ENCODE assay signal across 8 mouse cellular contexts in the genomic region with DNA sequence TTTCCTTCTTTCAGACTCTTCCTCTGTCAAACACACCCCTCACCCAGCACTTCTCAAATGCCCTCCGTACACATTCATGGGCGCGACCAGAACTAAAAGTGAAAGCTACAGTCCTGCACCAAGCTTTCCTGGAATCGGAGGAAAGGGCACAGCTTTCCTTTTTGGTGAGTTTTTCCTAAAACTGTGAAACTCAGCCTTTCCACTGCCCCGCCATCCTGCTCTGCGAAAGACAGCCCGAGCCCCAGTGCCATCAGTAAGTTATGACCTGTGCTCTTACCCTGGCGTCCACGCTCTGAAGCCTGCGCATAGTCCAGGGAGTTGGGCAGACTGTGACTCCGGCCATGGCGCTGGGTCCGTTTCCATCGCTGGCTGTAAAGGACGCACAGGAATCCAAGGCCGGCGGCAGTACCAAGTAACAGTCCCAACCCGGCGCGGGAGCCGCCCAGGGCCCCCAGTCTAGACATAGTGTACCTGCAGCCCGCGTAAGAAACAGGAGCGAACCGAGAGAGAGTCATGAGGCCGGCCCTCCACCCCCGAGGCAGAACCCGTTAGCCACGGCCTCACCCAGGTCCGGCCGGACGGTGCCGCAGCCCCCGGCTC. TPM values are rescaled to one million over a fixed set of nuclear protein-coding genes. Genes with fewer than 3 reads are reported as not detected.
DNase-seq lines count a peak whose midpoint lies in the region; ATAC-seq and TF ChIP-seq lines count a peak whose summit lies in the region.

No protein-coding gene starts in this region.

- intact Hi-C loops in gastrocnemius, postnatal 14 days (cut with DNase I; ENCODE audit: low total_unique reads): no loop called here

- H3K4me3 ChIP-seq in heart, embryonic 10.5 days: peak overlapping the region; percentile 96
- peak overlapping the region; percentile 99 for H3K4me3 ChIP-seq in E14TG2a.4 (replicated peaks; ENCODE audit: low read length)
- H3K4me3 ChIP-seq in embryonic facial prominence, embryonic 14.5 days (ENCODE audit: low read depth, low read length): peak overlapping the region; percentile 98
- peak overlapping the region; percentile 94 for H3K4me3 ChIP-seq in lung, embryonic 16.5 days (ENCODE audit: low read length)
- peak overlapping the region; percentile 86 for H3K4me3 ChIP-seq in spleen, adult 2 months (ENCODE audit: extremely low read depth, insufficient read depth, insufficient read length)

- no peak for TF ChIP-seq CTCF in E14TG2a.4 (conservative IDR thresholded peaks at IDR 0.05; ENCODE audit: low read length)
- TF ChIP-seq CTCF in spleen, adult 2 months (IDR thresholded peaks at IDR 0.05; ENCODE audit: extremely low read depth, insufficient read depth, insufficient read length, insufficient replicate concordance): no peak

- no peaks in the 10 kb centered on the region for H3K27me3 ChIP-seq in heart, embryonic 10.5 days (ENCODE audit: insufficient read depth, poor library complexity, severe bottlenecking)
- 0 out of 2 replicates have a peak, but pooled peaks cover 4% of the 10 kb centered on the region for H3K27me3 ChIP-seq in E14TG2a.4 (ENCODE audit: insufficient read depth, low read length)
- H3K27me3 ChIP-seq in embryonic facial prominence, embryonic 14.5 days (replicated peaks; ENCODE audit: control insufficient read depth, insufficient read depth, low read length): no peaks in the 10 kb centered on the region
- H3K27me3 ChIP-seq in lung, embryonic 16.5 days (ENCODE audit: control insufficient read depth, insufficient read depth, low read depth, low read length): no peaks in the 10 kb centered on the region
- H3K27me3 ChIP-seq in spleen, adult 2 months (ENCODE audit: control insufficient read depth, insufficient read depth, low read length): no peaks in the 10 kb centered on the region

- TF ChIP-seq POLR2A in spleen, adult 2 months (IDR thresholded peaks at IDR 0.05; ENCODE audit: low read depth, low read length): no peak

- no peak for DNase-seq in heart, embryonic 10.5 days (ENCODE audit: low spot score)
- no peak for DNase-seq in heart, adult 11 months
- no peak for DNase-seq in embryonic facial prominence, embryonic 14.5 days (ENCODE audit: low spot score)
- DNase-seq in induced T-regulatory cell, adult 2 months (ENCODE audit: low read depth): peak; percentile 53
- DNase-seq in spleen, adult 2 months (ENCODE audit: low read depth in 1 of 2, low spot score in 2 of 2): peak in 1 of 2 experiments; percentile 17
- no peak for DNase-seq in gastrocnemius, postnatal 14 days

- peaks cover 29% of the 10 kb centered on the region for H3K4me1 ChIP-seq in heart, embryonic 10.5 days
- H3K4me1 ChIP-seq in E14TG2a.4 (replicated peaks; ENCODE audit: low read depth, low read length): peaks cover 44% of the 10 kb centered on the region
- H3K4me1 ChIP-seq in embryonic facial prominence, embryonic 14.5 days (ENCODE audit: control insufficient read depth, insufficient read depth, low read length): peaks cover 3% of the 10 kb centered on the region; the same call in 1 of the 2 replicates
- H3K4me1 ChIP-seq in lung, embryonic 16.5 days (replicated peaks; ENCODE audit: control insufficient read depth, insufficient read depth, low read length): peaks cover 14% of the 10 kb centered on the region
- no peaks in the 10 kb centered on the region for H3K4me1 ChIP-seq in spleen, adult 2 months (ENCODE audit: control insufficient read depth, insufficient read depth, insufficient read length)

- peak overlapping the region; percentile 88 for H3K4me2 ChIP-seq in embryonic facial prominence, embryonic 14.5 days (ENCODE audit: low read depth, low read length)
- peak overlapping the region; percentile 82 for H3K4me2 ChIP-seq in lung, embryonic 16.5 days (ENCODE audit: low read depth, low read length)

- H3K27ac ChIP-seq in heart, embryonic 10.5 days: peak overlapping the region; percentile 91
- peak overlapping the region; percentile 59; the same call in 1 of the 2 replicates for H3K27ac ChIP-seq in embryonic facial prominence, embryonic 14.5 days (replicated peaks; ENCODE audit: low read depth, low read length)
- H3K27ac ChIP-seq in lung, embryonic 16.5 days (ENCODE audit: low read length): peak overlapping the region; percentile 38; the same call in 1 of the 2 replicates
- peak overlapping the region; percentile 15; the same call in 1 of the 2 replicates for H3K27ac ChIP-seq in spleen, adult 2 months (ENCODE audit: insufficient read depth, low read length)

- H3K9me3 ChIP-seq in heart, embryonic 10.5 days: no peaks in the 10 kb centered on the region
- H3K9me3 ChIP-seq in E14TG2a.4 (ENCODE audit: low read length): no peaks in the 10 kb centered on the region
- no peaks in the 10 kb centered on the region for H3K9me3 ChIP-seq in embryonic facial prominence, embryonic 14.5 days (ENCODE audit: control insufficient read depth, low read length)
- H3K9me3 ChIP-seq in lung, embryonic 16.5 days (ENCODE audit: control insufficient read depth, low read length): no peaks in the 10 kb centered on the region

- peaks cover 31% of the 10 kb centered on the region for H3K36me3 ChIP-seq in heart, embryonic 10.5 days
- H3K36me3 ChIP-seq in E14TG2a.4 (ENCODE audit: insufficient read depth, low read length): peaks cover 40% of the 10 kb centered on the region
- peaks cover 28% of the 10 kb centered on the region for H3K36me3 ChIP-seq in embryonic facial prominence, embryonic 14.5 days (ENCODE audit: control insufficient read depth, insufficient read depth, low read length)
- H3K36me3 ChIP-seq in lung, embryonic 16.5 days (ENCODE audit: control insufficient read depth, insufficient read depth, low read length): peaks cover 6% of the 10 kb centered on the region; the same call in 1 of the 2 replicates
- H3K36me3 ChIP-seq in spleen, adult 2 months (ENCODE audit: control insufficient read depth, insufficient read depth, low read length): peaks cover 13% of the 10 kb centered on the region

- WGBS in heart, embryonic 10.5 days: 4% methylated on average over 34 of the region's 34 CpGs
- WGBS in embryonic facial prominence, embryonic 14.5 days: 7% methylated on average over 27 of the region's 34 CpGs
- WGBS in lung, embryonic 16.5 days: 3% methylated on average over 28 of the region's 34 CpGs
- WGBS in spleen, adult 2 months: 2% methylated on average over 33 of the region's 34 CpGs

- ATAC-seq in embryonic facial prominence, embryonic 14.5 days (ENCODE audit: low read depth): no peak; the same call in 1 of the 2 replicates
- peak; percentile 39; the same call in 1 of the 2 replicates for ATAC-seq in lung, embryonic 16.5 days (ENCODE audit: low read depth)

- peak overlapping the region; percentile 93 for H3K9ac ChIP-seq in embryonic facial prominence, embryonic 14.5 days (ENCODE audit: low read depth, low read length)
- peak overlapping the region; percentile 91 for H3K9ac ChIP-seq in lung, embryonic 16.5 days (ENCODE audit: low read length)

RNA-seq across cellular contexts. Expression of gene Rmdn3, which starts 0.7 kb away (rescaled TPM):
- 36.4 and 43.8 TPM in 2 replicates for polyA plus RNA-seq in heart, embryonic 10.5 days (2016; fragmentation: Nextera tagmentation; extraction: Ambion mirVana)
- 34.8 and 37.5 TPM in 2 replicates for polyA plus RNA-seq in embryonic facial prominence, embryonic 14.5 days (2014; fragmentation: Nextera tagmentation; extraction: Ambion mirVana)
- polyA plus RNA-seq in lung, embryonic 16.5 days (2015; fragmentation: Nextera tagmentation; extraction: Ambion mirVana): 39.9 and 41.1 TPM in 2 replicates
- polyA plus RNA-seq in spleen, adult 2 months (2012; rRNA removed): 10.1 and 12.7 TPM in 2 replicates
- total RNA-seq in gastrocnemius, postnatal 14 days (2021): 1 to 10 TPM; 4.8 to 5.5 TPM

RNA-seq across cellular contexts. Expression of gene Gchfr, which starts 11.4 kb away (rescaled TPM):
- 7.4 and 9.1 TPM in 2 replicates for polyA plus RNA-seq in heart, embryonic 10.5 days (2016; fragmentation: Nextera tagmentation; extraction: Ambion mirVana)
- 8.4 and 11.2 TPM in 2 replicates for polyA plus RNA-seq in embryonic facial prominence, embryonic 14.5 days (2014; fragmentation: Nextera tagmentation; extraction: Ambion mirVana)
- polyA plus RNA-seq in lung, embryonic 16.5 days (2015; fragmentation: Nextera tagmentation; extraction: Ambion mirVana): 24.3 and 26.1 TPM in 2 replicates
- 3.2 and 4.2 TPM in 2 replicates for polyA plus RNA-seq in spleen, adult 2 months (2012; rRNA removed)
- under 1 TPM in 1 of 2 experiments, not detected in 1; 0.57 TPM for total RNA-seq in gastrocnemius, postnatal 14 days (2021)

RNA-seq across cellular contexts. Expression of gene Gm14137, which starts 18.1 kb away (rescaled TPM):
- 0.48 and 0.71 TPM in 2 replicates for polyA plus RNA-seq in heart, embryonic 10.5 days (2016; fragmentation: Nextera tagmentation; extraction: Ambion mirVana)
- 0.48 and 1.1 TPM in 2 replicates for polyA plus RNA-seq in embryonic facial prominence, embryonic 14.5 days (2014; fragmentation: Nextera tagmentation; extraction: Ambion mirVana)
- polyA plus RNA-seq in lung, embryonic 16.5 days (2015; fragmentation: Nextera tagmentation; extraction: Ambion mirVana): 0.40 and 0.41 TPM in 2 replicates
- polyA plus RNA-seq in spleen, adult 2 months (2012; rRNA removed): 0.09 and 0.26 TPM in 2 replicates
- total RNA-seq in gastrocnemius, postnatal 14 days (2021): under 1 TPM in 1 of 2 experiments, not detected in 1; 0.06 TPM

RNA-seq across cellular contexts. Expression of gene Rad51, which starts 43.6 kb away (rescaled TPM):
- polyA plus RNA-seq in heart, embryonic 10.5 days (2016; fragmentation: Nextera tagmentation; extraction: Ambion mirVana): 45.1 and 54.8 TPM in 2 replicates
- 32.6 and 39.5 TPM in 2 replicates for polyA plus RNA-seq in embryonic facial prominence, embryonic 14.5 days (2014; fragmentation: Nextera tagmentation; extraction: Ambion mirVana)
- polyA plus RNA-seq in lung, embryonic 16.5 days (2015; fragmentation: Nextera tagmentation; extraction: Ambion mirVana): 52.6 and 53.0 TPM in 2 replicates
- polyA plus RNA-seq in spleen, adult 2 months (2012; rRNA removed): 5.0 and 6.4 TPM in 2 replicates
- total RNA-seq in gastrocnemius, postnatal 14 days (2021): 1 to 10 TPM; 2.6 to 3.1 TPM

RNA-seq across cellular contexts. Expression of gene Zfyve19, which starts 52.2 kb away (rescaled TPM):
- polyA plus RNA-seq in heart, embryonic 10.5 days (2016; fragmentation: Nextera tagmentation; extraction: Ambion mirVana): 46.4 and 50.4 TPM in 2 replicates
- polyA plus RNA-seq in embryonic facial prominence, embryonic 14.5 days (2014; fragmentation: Nextera tagmentation; extraction: Ambion mirVana): 41.0 and 43.0 TPM in 2 replicates
- 48.7 and 50.8 TPM in 2 replicates for polyA plus RNA-seq in lung, embryonic 16.5 days (2015; fragmentation: Nextera tagmentation; extraction: Ambion mirVana)
- polyA plus RNA-seq in spleen, adult 2 months (2012; rRNA removed): 23.7 and 42.8 TPM in 2 replicates
- 10 to 100 TPM; 10.6 to 11.6 TPM for total RNA-seq in gastrocnemius, postnatal 14 days (2021)

Comparison
In these comparisons a context has a peak if more than half of its experiments do, and no peak if none do; other contexts are left out.
1. H3K27ac ChIP-seq: peak in every context shown above with its lines; median percentile 91 in heart, embryonic 10.5 days; 59 in embryonic facial prominence, embryonic 14.5 days; 38 in lung, embryonic 16.5 days; 15 in spleen, adult 2 months.